Mouse (Mus musculus): Measurements from ENCODE around the gene Raly.

GRCm38 (mm10) chr2:154826054-154826538 is 35.2 kb downstream of the Raly start:
- no peak for TF ChIP-seq POLR2A (IDR thresholded peaks at IDR 0.05; ENCODE audit: low read depth, low read length)
- TF ChIP-seq CTCF (IDR thresholded peaks at IDR 0.05; ENCODE audit: extremely low read depth, insufficient read length, insufficient replicate concordance, low read depth, low read length) = no peak
